Mouse (Mus musculus) heart, embryonic 12.5 days (tissue): ENCODE measurements at regions not wholly inside any gene's neighbourhood (a gene's known extent, or its start where the extent isn't known, plus 50 kb on each side); places are given as distances from the start of the nearest gene placed in this dataset.
A peak's percentile ranks its signal among the peaks of the same experiment; 100 is the strongest.

Experiments
- ATAC-seq: fragments of 200-750 bp; cut with Nextera tagmentation; 2 replicates; pipeline ENCODE4 v1.8.0; 2017; ENCODE audit warnings: moderate TSS enrichment, moderate library complexity; ENCODE audit not compliant: insufficient number of reproducible peaks, low FRiP score
- H3K27ac ChIP-seq: fragments of 300-500 bp; sonication (generic); 2 replicates; pipeline ENCODE4 v1.5.1; 2016; ENCODE audit warnings: mild to moderate bottlenecking, moderate library complexity; ENCODE audit not compliant: poor library complexity, severe bottlenecking
- H3K27me3 ChIP-seq: fragments of 300-500 bp; sonication (generic); replicated peaks from 2 replicates; pipeline ENCODE4 v1.6.1; 2016; ENCODE audit warnings: mild to moderate bottlenecking, moderate library complexity
- H3K36me3 ChIP-seq: fragments of 300-500 bp; sonication (generic); 2 replicates; pipeline ENCODE4 v1.6.1; 2016; ENCODE audit warnings: mild to moderate bottlenecking, moderate library complexity
- H3K4me1 ChIP-seq: fragments of 300-500 bp; sonication (generic); replicated peaks from 2 replicates; pipeline ENCODE4 v1.6.1; 2016; ENCODE audit warnings: mild to moderate bottlenecking
- H3K4me2 ChIP-seq: fragments of 300-500 bp; sonication (generic); 2 replicates; pipeline ENCODE4 v1.6.1; 2016; ENCODE audit warnings: mild to moderate bottlenecking, moderate library complexity
- H3K4me3 ChIP-seq: fragments of 300-500 bp; sonication (generic); 2 replicates; pipeline ENCODE4 v1.5.1; 2016; ENCODE audit warnings: mild to moderate bottlenecking
- H3K9ac ChIP-seq: fragments of 300-500 bp; sonication (generic); 2 replicates; pipeline ENCODE4 v1.6.1; 2016; ENCODE audit warnings: mild to moderate bottlenecking, moderate library complexity
- H3K9me3 ChIP-seq: fragments of 300-500 bp; sonication (generic); replicated peaks from 2 replicates; pipeline ENCODE4 v1.6.1; 2016; ENCODE audit warnings: mild to moderate bottlenecking, moderate library complexity
- WGBS: fragments of 180-500 bp; shearing (Covaris S2); methylation state at CpG from one replicate; pipeline ENCODE4 v1.1.7; 2016; 5-methylcytosine and 5-hydroxymethylcytosine counted together

DNA sequence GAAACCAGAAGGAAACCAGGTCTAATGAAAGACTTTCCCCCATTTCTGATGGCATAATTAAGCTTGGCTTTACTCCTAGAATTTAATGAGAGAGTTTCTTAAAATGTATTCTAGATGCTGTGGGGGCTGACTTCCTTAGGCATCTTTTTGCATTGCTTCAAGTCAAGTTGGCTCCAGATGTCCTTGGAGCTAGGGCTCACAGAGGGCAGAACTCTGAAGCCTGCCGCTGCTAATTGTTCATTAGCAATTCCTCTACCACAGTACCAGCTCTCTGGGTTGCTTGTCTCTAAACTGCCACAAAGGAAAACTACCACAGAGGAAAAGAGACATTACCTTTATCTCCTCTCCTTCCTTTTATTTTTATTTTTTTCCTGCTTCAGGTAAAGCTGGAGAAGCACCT is 175.9 kb upstream of the Ttc29 start:
- no peaks in the 10 kb centered on the region for H3K4me1 ChIP-seq
- H3K27ac ChIP-seq = no peak overlapping the region
- H3K9ac ChIP-seq = no peak overlapping the region
- no peaks in the 10 kb centered on the region for H3K27me3 ChIP-seq
- no peak overlapping the region for H3K4me3 ChIP-seq
- ATAC-seq = no peak
- no peak overlapping the region for H3K4me2 ChIP-seq
- WGBS = 48% methylated on average over 1 of the region's 1 CpGs
- no peaks in the 10 kb centered on the region; the same call in 1 of the 2 replicates for H3K9me3 ChIP-seq
- H3K36me3 ChIP-seq = no peaks in the 10 kb centered on the region

DNA sequence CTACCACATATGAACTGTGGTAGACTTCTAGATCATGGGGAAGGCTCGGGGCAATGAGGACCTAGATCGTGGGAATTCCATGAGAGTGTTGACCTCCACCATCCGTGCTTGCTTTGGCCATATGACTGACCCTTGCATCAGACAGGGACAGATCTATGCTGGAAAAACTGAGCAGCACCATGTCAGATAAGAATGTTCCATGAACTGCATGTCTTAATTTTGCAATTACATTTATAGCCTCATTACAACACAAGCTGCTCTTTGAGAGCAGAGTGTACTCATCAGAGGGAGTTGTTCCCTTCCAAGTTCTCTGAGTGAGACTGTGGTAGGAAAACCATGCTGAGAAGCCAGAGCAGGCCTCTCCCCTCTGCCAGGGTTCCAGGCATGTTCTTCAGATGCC is 166.4 kb upstream of the Ttc29 start:
- Histone ChIP-seq H3K9me3 (peaks cover 8% of the 10 kb centered on the region), H3K4me3 (no peak overlapping the region), H3K9ac (no peak overlapping the region), H3K27ac (no peak overlapping the region), H3K4me1 (no peaks in the 10 kb centered on the region), H3K27me3 (no peaks in the 10 kb centered on the region), H3K36me3 (no peaks in the 10 kb centered on the region), H3K4me2 (no peak overlapping the region)
- ATAC-seq = no peak
- 75% methylated on average over 3 of the region's 3 CpGs for WGBS

GRCm38 (mm10) chr8:78050768-78051167 is 162.3 kb upstream of the Ttc29 start:
- Histone ChIP-seq H3K27ac (no peak overlapping the region), H3K4me1 (peaks cover 3% of the 10 kb centered on the region; the same call in 1 of the 2 replicates), H3K36me3 (no peaks in the 10 kb centered on the region), H3K4me3 (no peak overlapping the region), H3K9me3 (peaks cover 3% of the 10 kb centered on the region), H3K9ac (no peak overlapping the region), H3K27me3 (no peaks in the 10 kb centered on the region), H3K4me2 (no peak overlapping the region)
- WGBS = 68% methylated on average over 3 of the region's 3 CpGs
- ATAC-seq = no peak

DNA sequence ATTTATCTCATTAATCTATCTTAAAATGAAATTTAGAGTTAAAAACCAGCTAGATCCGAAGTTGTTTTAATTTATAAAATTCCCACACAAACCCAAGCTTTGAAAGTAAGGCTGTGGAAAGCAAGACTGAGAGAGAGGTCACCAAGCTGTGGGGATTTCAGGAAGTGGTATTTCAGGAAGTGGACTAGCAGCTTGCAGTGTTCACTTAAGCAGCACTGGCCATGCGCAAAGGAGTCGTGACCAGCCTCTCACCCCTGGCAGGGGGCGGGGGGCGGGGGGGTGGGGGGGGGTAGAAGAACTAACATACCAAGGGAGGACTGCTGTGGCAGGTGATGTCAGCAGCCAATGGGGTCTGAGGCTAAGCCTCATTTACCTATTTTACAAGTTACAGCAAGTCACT is 158.7 kb upstream of the Ttc29 start:
- ATAC-seq = no peak
- H3K4me3 ChIP-seq = peak overlapping the region; percentile 8; the same call in 1 of the 2 replicates
- 16% methylated on average over 5 of the region's 5 CpGs for WGBS
- H3K36me3 ChIP-seq = no peaks in the 10 kb centered on the region
- H3K4me2 ChIP-seq = peak overlapping the region; percentile 54
- no peaks in the 10 kb centered on the region for H3K9me3 ChIP-seq
- no peak overlapping the region for H3K9ac ChIP-seq
- no peak overlapping the region for H3K27ac ChIP-seq
- no peaks in the 10 kb centered on the region for H3K27me3 ChIP-seq
- H3K4me1 ChIP-seq = peaks cover 3% of the 10 kb centered on the region; the same call in 1 of the 2 replicates

GRCm38 (mm10) chr8:78054920-78055319 is 158.2 kb upstream of the Ttc29 start:
- Histone ChIP-seq H3K4me3 (no peak overlapping the region), H3K27me3 (no peaks in the 10 kb centered on the region), H3K27ac (no peak overlapping the region), H3K4me2 (peak overlapping the region; percentile 54), H3K4me1 (peaks cover 3% of the 10 kb centered on the region; the same call in 1 of the 2 replicates), H3K9me3 (no peaks in the 10 kb centered on the region), H3K9ac (no peak overlapping the region), H3K36me3 (no peaks in the 10 kb centered on the region)
- ATAC-seq = no peak
- WGBS = 18% methylated on average over 8 of the region's 8 CpGs

GRCm38 (mm10) chr8:78055531-78055930 is 157.6 kb upstream of the Ttc29 start:
- no peak overlapping the region for H3K9ac ChIP-seq
- H3K4me2 ChIP-seq = no peak overlapping the region
- H3K36me3 ChIP-seq = no peaks in the 10 kb centered on the region
- peaks cover 3% of the 10 kb centered on the region; the same call in 1 of the 2 replicates for H3K4me1 ChIP-seq
- no peak overlapping the region for H3K4me3 ChIP-seq
- H3K27ac ChIP-seq = no peak overlapping the region
- 56% methylated on average over 3 of the region's 3 CpGs for WGBS
- H3K9me3 ChIP-seq = no peaks in the 10 kb centered on the region
- no peaks in the 10 kb centered on the region for H3K27me3 ChIP-seq
- ATAC-seq = no peak

DNA sequence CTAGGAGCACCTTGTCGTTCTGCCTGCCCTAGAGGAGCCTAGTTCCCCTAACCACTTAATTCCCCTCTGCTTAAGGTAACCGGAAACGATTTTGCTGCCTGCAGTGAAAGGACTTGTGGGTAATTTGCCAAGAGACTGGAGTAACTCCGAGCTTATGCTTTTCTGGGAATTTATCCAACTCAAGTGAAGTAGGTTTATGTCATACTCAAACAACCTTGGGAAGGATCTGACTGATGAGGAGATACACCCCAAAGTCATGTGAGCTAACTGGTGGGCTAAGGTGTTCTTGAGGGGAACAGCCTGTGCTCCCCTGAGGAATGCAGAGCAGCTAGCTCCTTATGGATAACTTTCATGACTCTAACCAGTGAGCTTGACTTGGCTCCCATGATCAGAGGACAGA is 155.7 kb upstream of the Ttc29 start:
- peaks cover 3% of the 10 kb centered on the region; the same call in 1 of the 2 replicates for H3K4me1 ChIP-seq
- H3K9ac ChIP-seq = no peak overlapping the region
- H3K4me3 ChIP-seq = no peak overlapping the region
- no peak overlapping the region for H3K4me2 ChIP-seq
- WGBS = 66% methylated on average over 4 of the region's 4 CpGs
- ATAC-seq = no peak
- H3K36me3 ChIP-seq = no peaks in the 10 kb centered on the region
- H3K27ac ChIP-seq = no peak overlapping the region
- H3K27me3 ChIP-seq = no peaks in the 10 kb centered on the region
- no peaks in the 10 kb centered on the region for H3K9me3 ChIP-seq

DNA sequence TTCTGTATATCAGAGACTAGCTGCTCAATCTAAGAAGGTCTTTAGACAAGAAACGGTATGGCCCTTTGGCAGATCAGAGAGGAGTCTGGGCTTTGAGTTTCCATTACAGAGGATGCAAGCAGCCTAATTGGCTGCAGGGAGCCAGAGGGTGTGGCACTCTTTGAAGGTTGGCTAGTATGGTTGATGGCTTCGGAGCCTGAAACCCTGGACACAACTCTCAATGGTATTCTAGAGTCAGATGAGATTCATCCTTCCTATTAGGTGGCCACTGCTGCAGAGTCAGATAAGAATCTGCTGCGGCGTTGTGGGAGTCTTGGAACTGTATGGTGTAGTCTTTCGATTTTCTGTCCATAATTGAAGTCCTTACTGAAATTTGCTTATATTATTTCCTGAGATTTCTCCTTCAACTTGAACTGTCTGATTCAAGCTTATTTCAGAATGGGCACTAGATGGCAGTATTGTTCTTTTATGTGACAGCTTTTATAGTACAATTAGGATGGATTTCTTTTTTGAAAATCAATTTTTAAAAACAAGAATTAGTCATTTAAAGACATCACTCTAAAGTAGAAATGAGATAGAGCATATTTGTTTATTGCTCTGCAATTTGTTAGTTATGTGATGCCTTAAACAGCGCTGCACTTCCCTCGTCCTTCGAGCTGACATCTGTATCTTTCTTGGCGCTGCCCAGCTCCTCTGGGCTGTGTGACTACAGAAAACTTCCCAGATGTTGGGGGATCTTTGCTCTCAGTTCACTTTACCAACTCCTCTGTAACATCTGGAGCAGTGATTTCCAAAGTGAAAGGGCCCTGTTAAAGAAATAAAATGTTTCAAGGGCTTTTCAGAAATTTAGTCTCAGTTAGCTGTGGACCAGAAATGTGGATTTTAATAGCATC is 151.0 kb upstream of the Ttc29 start:
- H3K27ac ChIP-seq = no peak overlapping the region
- no peak overlapping the region for H3K9ac ChIP-seq
- H3K4me3 ChIP-seq = no peak overlapping the region
- no peak for ATAC-seq
- no peaks in the 10 kb centered on the region for H3K36me3 ChIP-seq
- no peak overlapping the region for H3K4me2 ChIP-seq
- no peaks in the 10 kb centered on the region for H3K4me1 ChIP-seq
- WGBS = 50% methylated on average over 9 of the region's 9 CpGs
- H3K9me3 ChIP-seq = no peaks in the 10 kb centered on the region
- peaks cover 8% of the 10 kb centered on the region for H3K27me3 ChIP-seq

- Histone ChIP-seq H3K4me3 (peak overlapping the region; percentile 37), H3K9me3 (no peaks in the 10 kb centered on the region), H3K27ac (no peak overlapping the region), H3K36me3 (no peaks in the 10 kb centered on the region), H3K9ac (no peak overlapping the region), H3K4me2 (peak overlapping the region; percentile 74), H3K27me3 (peaks cover 22% of the 10 kb centered on the region), H3K4me1 (no peaks in the 10 kb centered on the region)
- ATAC-seq = no peak
- WGBS = 3% methylated on average over 13 of the region's 13 CpGs
Measured at GRCm38 (mm10) chr8:78063529-78063928, 149.6 kb upstream of the Ttc29 start.

- Histone ChIP-seq H3K36me3 (no peaks in the 10 kb centered on the region), H3K4me2 (peak overlapping the region; percentile 74), H3K9ac (0 out of 2 replicates have a peak overlapping the region, but pooled peaks have one; percentile 30), H3K4me1 (no peaks in the 10 kb centered on the region), H3K27ac (no peak overlapping the region), H3K4me3 (peak overlapping the region; percentile 37), H3K27me3 (peaks cover 26% of the 10 kb centered on the region), H3K9me3 (no peaks in the 10 kb centered on the region)
- ATAC-seq = no peak
- 32% methylated on average over 13 of the region's 13 CpGs for WGBS
Measured at GRCm38 (mm10) chr8:78064161-78064560, 148.9 kb upstream of the Ttc29 start.

DNA sequence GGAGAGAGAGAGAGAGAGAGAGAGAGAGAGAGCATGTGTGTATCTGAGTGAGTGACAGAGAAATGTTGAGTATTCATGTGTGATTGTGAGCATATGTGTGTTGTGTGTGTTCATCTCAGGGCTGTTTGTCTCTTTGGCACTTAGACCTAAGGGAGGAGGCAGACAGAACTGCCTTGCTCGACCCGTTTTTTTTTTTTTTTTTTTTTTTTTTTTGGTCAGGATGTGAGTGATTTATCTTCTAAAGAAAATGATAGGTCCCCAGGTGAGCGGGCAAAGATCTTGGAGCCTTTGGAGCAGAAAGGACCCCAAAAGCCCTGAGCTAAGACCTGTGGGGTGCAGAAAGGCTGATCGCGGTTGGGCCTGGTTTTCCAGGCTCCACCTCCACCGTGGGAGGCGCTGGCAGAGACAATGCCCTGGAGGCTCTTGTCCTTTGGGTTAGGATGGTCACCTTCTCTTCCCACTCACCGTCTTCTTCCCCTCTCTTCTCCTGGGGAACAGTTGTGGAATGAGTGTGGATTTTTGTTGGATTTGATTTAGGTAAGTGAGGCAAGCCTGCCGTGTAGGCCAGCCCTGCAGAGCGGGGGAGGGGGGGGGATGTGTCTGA is 147.1 kb upstream of the Ttc29 start:
- no peaks in the 10 kb centered on the region for H3K36me3 ChIP-seq
- WGBS = 42% methylated on average over 10 of the region's 10 CpGs
- H3K4me1 ChIP-seq = no peaks in the 10 kb centered on the region
- ATAC-seq = no peak
- no peak overlapping the region for H3K4me3 ChIP-seq
- no peaks in the 10 kb centered on the region for H3K9me3 ChIP-seq
- no peak overlapping the region for H3K27ac ChIP-seq
- no peak overlapping the region for H3K9ac ChIP-seq
- H3K27me3 ChIP-seq = peaks cover 26% of the 10 kb centered on the region
- no peak overlapping the region for H3K4me2 ChIP-seq
